Mouse (Mus musculus) forebrain, embryonic 12.5 days (tissue): ENCODE data around the gene Kat8. TPM values are rescaled to one million over a fixed set of nuclear protein-coding genes. Genes with fewer than 3 reads are reported as not detected.
"Not testable (repeated sequence)": the region's sequence is repeated elsewhere in the genome, so short reads cannot be mapped to it uniquely, and the experiment has no call there.

Experiments
- ATAC-seq: fragments of 200-750 bp; cut with Nextera tagmentation; 2 replicates; pipeline ENCODE4 v1.8.0; 2017; ENCODE audit warnings: moderate TSS enrichment; ENCODE audit not compliant: low FRiP score
- H3K27ac ChIP-seq: fragments of 300-500 bp; sonication (generic); 2 replicates; pipeline ENCODE4 v1.5.1; 2016; ENCODE audit warnings: mild to moderate bottlenecking
- H3K27me3 ChIP-seq: fragments of 300-500 bp; sonication (generic); 2 replicates; pipeline ENCODE4 v1.6.1; 2016; ENCODE audit warnings: mild to moderate bottlenecking
- H3K36me3 ChIP-seq: fragments of 300-500 bp; sonication (generic); replicated peaks from 2 replicates; pipeline ENCODE4 v1.6.1; 2016; ENCODE audit warnings: mild to moderate bottlenecking
- H3K4me1 ChIP-seq: fragments of 300-500 bp; sonication (generic); 2 replicates; pipeline ENCODE4 v1.6.1; 2016
- H3K4me2 ChIP-seq: fragments of 300-500 bp; sonication (generic); 2 replicates; pipeline ENCODE4 v1.6.1; 2016; ENCODE audit warnings: mild to moderate bottlenecking, moderate library complexity
- H3K4me3 ChIP-seq: fragments of 300-500 bp; sonication (generic); replicated peaks from 2 replicates; pipeline ENCODE4 v1.5.1; 2016; ENCODE audit warnings: mild to moderate bottlenecking
- H3K9ac ChIP-seq: fragments of 300-500 bp; sonication (generic); 2 replicates; pipeline ENCODE4 v1.6.1; 2016; ENCODE audit warnings: mild to moderate bottlenecking
- H3K9me3 ChIP-seq: fragments of 300-500 bp; sonication (generic); 2 replicates; pipeline ENCODE4 v1.6.1; 2016
- WGBS: fragments of 180-500 bp; shearing (Covaris S2); methylation state at CpG from one replicate; pipeline ENCODE4 v1.1.7; 2016; 5-methylcytosine and 5-hydroxymethylcytosine counted together
- polyA plus RNA-seq: library from polyadenylated mRNA; unstranded; fragments of >200 nt; fragmentation: Nextera tagmentation; extraction: Ambion mirVana; gene quantifications from 2 replicates; pipeline ENCODE4 v1.2.1, GENCODE M21; 2016

Kat8 gene
- polyA plus RNA-seq, 1 experiment from 2014 or later: 52.4 TPM

- Histone ChIP-seq H3K27me3 (peaks cover 10% of the 10 kb centered on the region; the same call in 1 of the 2 replicates), H3K36me3 (no peaks in the 10 kb centered on the region), H3K4me3 (peak overlapping the region; percentile 69), H3K4me2 (peak overlapping the region; percentile 95), H3K9me3 (no peaks in the 10 kb centered on the region), H3K27ac (0 out of 2 replicates have a peak overlapping the region, but pooled peaks have one; percentile 67), H3K9ac (peak overlapping the region; percentile 82), H3K4me1 (peaks cover 13% of the 10 kb centered on the region)
- peak; percentile 5; the same call in 1 of the 2 replicates for ATAC-seq
- 58% methylated on average over 18 of the region's 18 CpGs for WGBS
Observed at GRCm38 (mm10) chr7:127936216-127936884, 24.0 kb downstream of the Kat8 start.

- H3K9ac ChIP-seq, H3K9me3 ChIP-seq, ATAC-seq, H3K27ac ChIP-seq, H3K36me3 ChIP-seq, H3K4me3 ChIP-seq, H3K4me2 ChIP-seq, H3K4me1 ChIP-seq: not testable (repeated sequence)
- H3K27me3 ChIP-seq: peaks cover 35% of the 10 kb centered on the region
- 61% methylated on average over 2 of the region's 2 CpGs for WGBS
Observed at GRCm38 (mm10) chr7:127942097-127942496, 29.8 kb downstream of the Kat8 start.

- Histone ChIP-seq H3K4me2 (peak overlapping the region; percentile 8; the same call in 1 of the 2 replicates), H3K9me3 (no peaks in the 10 kb centered on the region), H3K9ac (no peak overlapping the region), H3K27me3 (peaks cover 35% of the 10 kb centered on the region), H3K36me3 (no peaks in the 10 kb centered on the region), H3K4me1 (no peaks in the 10 kb centered on the region), H3K27ac (no peak overlapping the region), H3K4me3 (no peak overlapping the region)
- WGBS: 13% methylated on average over 23 of the region's 23 CpGs
- ATAC-seq: no peak
Observed at GRCm38 (mm10) chr7:127944614-127945013, 32.3 kb downstream of the Kat8 start.

- Histone ChIP-seq H3K4me2 (no peak within 1 kb of the TSS), H3K27ac (no peak within 1 kb of the TSS), H3K9me3 (no peaks in the 10 kb centered on the region), H3K9ac (no peak within 1 kb of the TSS), H3K36me3 (no peaks in the 10 kb centered on the region), H3K27me3 (peaks cover 35% of the 10 kb centered on the region), H3K4me3 (no peak within 1 kb of the TSS), H3K4me1 (no peaks in the 10 kb centered on the region)
- no peak for ATAC-seq
- 83% methylated on average over 6 of the region's 6 CpGs for WGBS
Observed at GRCm38 (mm10) chr7:127946470-127947023, 34.2 kb downstream of the Kat8 start, which contains the start of gene Prss36. Prss36 (minus strand) TSS chr7:127946725.

- H3K27ac ChIP-seq: no peak overlapping the region
- ATAC-seq: no peak
- H3K4me2 ChIP-seq: no peak overlapping the region
- no peak overlapping the region for H3K4me3 ChIP-seq
- no peaks in the 10 kb centered on the region for H3K4me1 ChIP-seq
- no peaks in the 10 kb centered on the region for H3K36me3 ChIP-seq
- no peaks in the 10 kb centered on the region for H3K9me3 ChIP-seq
- 48% methylated on average over 13 of the region's 13 CpGs for WGBS
- peaks cover 5% of the 10 kb centered on the region; the same call in 1 of the 2 replicates for H3K27me3 ChIP-seq
- H3K9ac ChIP-seq: no peak overlapping the region
Observed at GRCm38 (mm10) chr7:127952864-127953581, 40.7 kb downstream of the Kat8 start.

- Histone ChIP-seq H3K27me3 (no peaks in the 10 kb centered on the region), H3K36me3 (no peaks in the 10 kb centered on the region), H3K9me3 (no peaks in the 10 kb centered on the region), H3K9ac (no peak overlapping the region), H3K4me1 (no peaks in the 10 kb centered on the region), H3K4me2 (no peak overlapping the region), H3K27ac (no peak overlapping the region), H3K4me3 (no peak overlapping the region)
- 69% methylated on average over 5 of the region's 5 CpGs for WGBS
- no peak for ATAC-seq
Observed at GRCm38 (mm10) chr7:127959364-127959763, 47.0 kb downstream of the Kat8 start.

- peak overlapping the region; percentile 63 for H3K4me2 ChIP-seq
- H3K4me1 ChIP-seq: peaks cover 27% of the 10 kb centered on the region
- WGBS: 13% methylated on average over 10 of the region's 10 CpGs
- H3K9me3 ChIP-seq: no peaks in the 10 kb centered on the region
- no peak for ATAC-seq
- peak overlapping the region; percentile 97 for H3K4me3 ChIP-seq
- peak overlapping the region; percentile 98 for H3K9ac ChIP-seq
- H3K36me3 ChIP-seq: peaks cover 18% of the 10 kb centered on the region
- H3K27me3 ChIP-seq: no peaks in the 10 kb centered on the region
- H3K27ac ChIP-seq: peak overlapping the region; percentile 98
Observed at GRCm38 (mm10) chr7:127966371-127966918, 54.1 kb downstream of the Kat8 start.

GRCm38 (mm10) chr7:127967004-127967921 lies 54.9 kb downstream of the Kat8 start, which contains the start of gene Fus:
Fus (plus strand) TSS chr7:127967457.
- H3K9me3 ChIP-seq: no peaks in the 10 kb centered on the region
- H3K4me2 ChIP-seq: peak within 1 kb of the TSS; percentile 80
- WGBS: under 1% methylated on average over 87 of the region's 92 CpGs
- H3K4me3 ChIP-seq: peak within 1 kb of the TSS; percentile 97
- H3K27ac ChIP-seq: peak within 1 kb of the TSS; percentile 98
- ATAC-seq: peak; percentile 94
- H3K36me3 ChIP-seq: peaks cover 26% of the 10 kb centered on the region
- H3K9ac ChIP-seq: peak within 1 kb of the TSS; percentile 98
- peaks cover 27% of the 10 kb centered on the region for H3K4me1 ChIP-seq
- no peaks in the 10 kb centered on the region for H3K27me3 ChIP-seq

- peak; percentile 47; the same call in 1 of the 2 replicates for ATAC-seq
- Histone ChIP-seq H3K9me3 (no peaks in the 10 kb centered on the region), H3K36me3 (peaks cover 35% of the 10 kb centered on the region), H3K4me3 (peak overlapping the region; percentile 97), H3K27me3 (no peaks in the 10 kb centered on the region), H3K4me2 (peak overlapping the region; percentile 80), H3K9ac (peak overlapping the region; percentile 98), H3K4me1 (peaks cover 27% of the 10 kb centered on the region), H3K27ac (peak overlapping the region; percentile 98)
- under 1% methylated on average over 40 of the region's 42 CpGs for WGBS
Observed at GRCm38 (mm10) chr7:127967922-127968828, 55.9 kb downstream of the Kat8 start.

GRCm38 (mm10) chr7:127974413-127974930 lies 62.2 kb downstream of the Kat8 start:
- Histone ChIP-seq H3K4me1 (peaks cover 12% of the 10 kb centered on the region), H3K9me3 (no peaks in the 10 kb centered on the region), H3K27me3 (no peaks in the 10 kb centered on the region), H3K27ac (no peak overlapping the region), H3K4me3 (no peak overlapping the region), H3K36me3 (peaks cover 95% of the 10 kb centered on the region), H3K4me2 (no peak overlapping the region), H3K9ac (no peak overlapping the region)
- ATAC-seq: no peak
- WGBS: 87% methylated on average over 2 of the region's 2 CpGs
